Mouse (Mus musculus): Measurements from ENCODE around the gene Adam22. TPM values are rescaled to one million over a fixed set of nuclear protein-coding genes. Genes with fewer than 3 reads are reported as not detected.

Gene Adam22
- polyA plus RNA-seq, 1 experiment from 2014 or later = 8.8 TPM

GRCm38 (mm10) chr5:8088147-8088546, 279.8 kb downstream of the Adam22 start:
- H3K27ac ChIP-seq (ENCODE audit: poor library complexity, severe bottlenecking) = no peak overlapping the region
- peaks cover 2% of the 10 kb centered on the region; the same call in 1 of the 2 replicates for H3K4me1 ChIP-seq (replicated peaks)
- no peak overlapping the region for H3K9ac ChIP-seq
- no peak overlapping the region for H3K4me3 ChIP-seq
- H3K4me2 ChIP-seq = no peak overlapping the region
- H3K36me3 ChIP-seq = no peaks in the 10 kb centered on the region
- no peak for ATAC-seq (ENCODE audit: insufficient number of reproducible peaks, low FRiP score)
- H3K9me3 ChIP-seq (replicated peaks) = no peaks in the 10 kb centered on the region
- 74% methylated on average over 3 of the region's 3 CpGs for WGBS
- H3K27me3 ChIP-seq (replicated peaks) = no peaks in the 10 kb centered on the region

- 0 out of 2 replicates have a peak, but pooled peaks cover 4% of the 10 kb centered on the region for H3K4me1 ChIP-seq (replicated peaks)
- ATAC-seq (ENCODE audit: insufficient number of reproducible peaks, low FRiP score) = no peak
Observed at GRCm38 (mm10) chr5:8085661-8086060, 282.3 kb downstream of the Adam22 start.

GRCm38 (mm10) chr5:8082800-8083509, 285.0 kb downstream of the Adam22 start:
- H3K36me3 ChIP-seq = no peaks in the 10 kb centered on the region
- 54% methylated on average over 20 of the region's 20 CpGs for WGBS
- H3K9ac ChIP-seq = no peak overlapping the region
- H3K27ac ChIP-seq (ENCODE audit: poor library complexity, severe bottlenecking) = peak overlapping the region; percentile 43
- no peak overlapping the region for H3K4me3 ChIP-seq
- ATAC-seq (ENCODE audit: insufficient number of reproducible peaks, low FRiP score) = peak; percentile 71
- H3K9me3 ChIP-seq (replicated peaks) = no peaks in the 10 kb centered on the region
- no peaks in the 10 kb centered on the region for H3K27me3 ChIP-seq (replicated peaks)
- peak overlapping the region; percentile 7; the same call in 1 of the 2 replicates for H3K4me2 ChIP-seq
- 0 out of 2 replicates have a peak, but pooled peaks cover 4% of the 10 kb centered on the region for H3K4me1 ChIP-seq (replicated peaks)

More at GRCm38 (mm10) chr5:8085661-8086060, 282.3 kb downstream of the Adam22 start:
- H3K4me2 ChIP-seq = no peak overlapping the region
- H3K9ac ChIP-seq = no peak overlapping the region
- no peak overlapping the region for H3K27ac ChIP-seq (ENCODE audit: poor library complexity, severe bottlenecking)
- H3K4me3 ChIP-seq = no peak overlapping the region
- H3K36me3 ChIP-seq = no peaks in the 10 kb centered on the region
- no peaks in the 10 kb centered on the region for H3K27me3 ChIP-seq (replicated peaks)
- 84% methylated on average over 3 of the region's 3 CpGs for WGBS
- no peaks in the 10 kb centered on the region for H3K9me3 ChIP-seq (replicated peaks)

GRCm38 (mm10) chr5:8077481-8077880, 290.5 kb downstream of the Adam22 start:
- no peaks in the 10 kb centered on the region for H3K9me3 ChIP-seq (replicated peaks)
- WGBS = 86% methylated on average over 8 of the region's 8 CpGs
- peaks cover 22% of the 10 kb centered on the region for H3K36me3 ChIP-seq
- H3K4me1 ChIP-seq (replicated peaks) = peaks cover 4% of the 10 kb centered on the region
- no peak for ATAC-seq (ENCODE audit: insufficient number of reproducible peaks, low FRiP score)
- H3K27ac ChIP-seq (ENCODE audit: poor library complexity, severe bottlenecking) = no peak overlapping the region
- no peak overlapping the region for H3K4me2 ChIP-seq
- no peak overlapping the region for H3K9ac ChIP-seq
- no peaks in the 10 kb centered on the region for H3K27me3 ChIP-seq (replicated peaks)
- H3K4me3 ChIP-seq = no peak overlapping the region

- Histone ChIP-seq H3K4me3 (no peak overlapping the region), H3K9ac (no peak overlapping the region), H3K36me3 (peaks cover 45% of the 10 kb centered on the region), H3K27me3 (replicated peaks) (no peaks in the 10 kb centered on the region), H3K4me1 (replicated peaks) (peaks cover 4% of the 10 kb centered on the region), H3K4me2 (no peak overlapping the region), H3K27ac (ENCODE audit: poor library complexity, severe bottlenecking) (no peak overlapping the region), H3K9me3 (replicated peaks) (no peaks in the 10 kb centered on the region)
- 90% methylated on average over 9 of the region's 9 CpGs for WGBS
- no peak for ATAC-seq (ENCODE audit: insufficient number of reproducible peaks, low FRiP score)
Observed at GRCm38 (mm10) chr5:8073901-8074561, 293.9 kb downstream of the Adam22 start.

GRCm38 (mm10) chr5:8073406-8073805, 294.6 kb downstream of the Adam22 start:
- H3K4me3 ChIP-seq = no peak overlapping the region
- no peak for ATAC-seq (ENCODE audit: insufficient number of reproducible peaks, low FRiP score)
- H3K27ac ChIP-seq (ENCODE audit: poor library complexity, severe bottlenecking) = no peak overlapping the region
- H3K27me3 ChIP-seq (replicated peaks) = no peaks in the 10 kb centered on the region
- peaks cover 45% of the 10 kb centered on the region for H3K36me3 ChIP-seq
- no peak overlapping the region for H3K9ac ChIP-seq
- H3K9me3 ChIP-seq (replicated peaks) = no peaks in the 10 kb centered on the region
- no peak overlapping the region for H3K4me2 ChIP-seq
- 86% methylated on average over 9 of the region's 9 CpGs for WGBS
- H3K4me1 ChIP-seq (replicated peaks) = peaks cover 4% of the 10 kb centered on the region

- H3K9ac ChIP-seq = no peak overlapping the region
- peaks cover 3% of the 10 kb centered on the region; the same call in 1 of the 2 replicates for H3K4me1 ChIP-seq (replicated peaks)
- 35% methylated on average over 6 of the region's 6 CpGs for WGBS
- no peak overlapping the region for H3K27ac ChIP-seq (ENCODE audit: poor library complexity, severe bottlenecking)
- H3K27me3 ChIP-seq (replicated peaks) = no peaks in the 10 kb centered on the region
- H3K9me3 ChIP-seq (replicated peaks) = no peaks in the 10 kb centered on the region
- no peak overlapping the region for H3K4me3 ChIP-seq
- peaks cover 79% of the 10 kb centered on the region for H3K36me3 ChIP-seq
- H3K4me2 ChIP-seq = no peak overlapping the region
- ATAC-seq (ENCODE audit: insufficient number of reproducible peaks, low FRiP score) = peak; percentile 84
Observed at GRCm38 (mm10) chr5:8063207-8063606, 304.8 kb downstream of the Adam22 start.

GRCm38 (mm10) chr5:8062469-8062868, 305.5 kb downstream of the Adam22 start:
- Histone ChIP-seq H3K27me3 (replicated peaks) (no peaks in the 10 kb centered on the region), H3K27ac (ENCODE audit: poor library complexity, severe bottlenecking) (no peak overlapping the region), H3K9me3 (replicated peaks) (no peaks in the 10 kb centered on the region), H3K4me3 (no peak overlapping the region), H3K9ac (no peak overlapping the region), H3K4me2 (no peak overlapping the region), H3K36me3 (peaks cover 78% of the 10 kb centered on the region), H3K4me1 (replicated peaks) (peaks cover 7% of the 10 kb centered on the region)
- 100% methylated on average over 2 of the region's 2 CpGs for WGBS
- ATAC-seq (ENCODE audit: insufficient number of reproducible peaks, low FRiP score) = no peak

- no peak overlapping the region for H3K9ac ChIP-seq
- H3K4me2 ChIP-seq = peak overlapping the region; percentile 53
- peaks cover 12% of the 10 kb centered on the region for H3K4me1 ChIP-seq (replicated peaks)
- H3K36me3 ChIP-seq = peaks cover 34% of the 10 kb centered on the region
- 0 out of 2 replicates have a peak overlapping the region, but pooled peaks have one; percentile 8 for H3K4me3 ChIP-seq
- 68% methylated on average over 7 of the region's 7 CpGs for WGBS
- ATAC-seq (ENCODE audit: insufficient number of reproducible peaks, low FRiP score) = no peak
- H3K27me3 ChIP-seq (replicated peaks) = no peaks in the 10 kb centered on the region
- no peak overlapping the region for H3K27ac ChIP-seq (ENCODE audit: poor library complexity, severe bottlenecking)
- H3K9me3 ChIP-seq (replicated peaks) = no peaks in the 10 kb centered on the region
Observed at GRCm38 (mm10) chr5:8058056-8058455, 309.9 kb downstream of the Adam22 start.

GRCm38 (mm10) chr5:8057018-8057323, 311.0 kb downstream of the Adam22 start:
- peak overlapping the region; percentile 88 for H3K9ac ChIP-seq
- peak overlapping the region; percentile 85 for H3K4me3 ChIP-seq
- ATAC-seq (ENCODE audit: insufficient number of reproducible peaks, low FRiP score) = peak; percentile 26
- 47% methylated on average over 5 of the region's 5 CpGs for WGBS
- peak overlapping the region; percentile 93 for H3K27ac ChIP-seq (ENCODE audit: poor library complexity, severe bottlenecking)
- peak overlapping the region; percentile 71 for H3K4me2 ChIP-seq
- peaks cover 29% of the 10 kb centered on the region for H3K36me3 ChIP-seq
- H3K27me3 ChIP-seq (replicated peaks) = no peaks in the 10 kb centered on the region
- no peaks in the 10 kb centered on the region for H3K9me3 ChIP-seq (replicated peaks)
- H3K4me1 ChIP-seq (replicated peaks) = peaks cover 23% of the 10 kb centered on the region

GRCm38 (mm10) chr5:8056141-8057017, 311.6 kb downstream of the Adam22 start:
- under 1% methylated on average over 59 of the region's 60 CpGs for WGBS
- H3K4me2 ChIP-seq = peak overlapping the region; percentile 71
- H3K9me3 ChIP-seq (replicated peaks) = no peaks in the 10 kb centered on the region
- peak overlapping the region; percentile 88 for H3K9ac ChIP-seq
- H3K36me3 ChIP-seq = peaks cover 27% of the 10 kb centered on the region
- H3K27ac ChIP-seq (ENCODE audit: poor library complexity, severe bottlenecking) = peak overlapping the region; percentile 93
- peak overlapping the region; percentile 85 for H3K4me3 ChIP-seq
- H3K27me3 ChIP-seq (replicated peaks) = no peaks in the 10 kb centered on the region
- H3K4me1 ChIP-seq (replicated peaks) = peaks cover 23% of the 10 kb centered on the region
- ATAC-seq (ENCODE audit: insufficient number of reproducible peaks, low FRiP score) = peak; percentile 96
